Mouse (Mus musculus) liver, embryonic 14.5 days (tissue): ENCODE results near the gene Sgf29.

Experiments
- CTCF ChIP-seq: IDR thresholded peaks from 2 replicates; pipeline ENCODE4 v1.5.1; 2016; ENCODE audit warnings: antibody characterized with exemption, low read depth, control low read depth
- EP300 ChIP-seq: IDR thresholded peaks from 2 replicates; pipeline ENCODE4 v1.6.1; 2016; ENCODE audit warnings: antibody characterized with exemption, low read depth

DNA sequence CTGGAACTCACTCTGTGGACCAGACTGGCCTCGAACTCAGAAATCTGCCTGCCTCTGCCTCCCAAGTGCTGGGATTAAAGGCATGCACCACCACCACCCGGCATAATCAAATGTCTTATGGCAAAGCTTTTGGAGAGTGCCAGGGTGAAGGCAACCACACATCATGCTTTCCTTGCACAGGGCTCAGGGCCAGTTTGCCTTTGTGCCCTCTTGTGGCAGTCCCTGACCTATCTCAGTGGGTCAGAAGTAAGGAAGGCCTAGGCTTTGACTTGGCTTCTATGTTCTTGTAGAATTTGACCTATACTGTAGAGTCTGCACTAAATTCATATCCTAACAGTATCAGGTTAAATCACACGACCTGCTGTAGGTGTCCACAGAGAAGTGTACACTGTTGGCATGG, 32.4 kb upstream of the Sgf29 start:
- 0 out of 2 replicates have a peak, but pooled peaks have one; percentile 12 for TF ChIP-seq CTCF
- TF ChIP-seq EP300: no peak
